Mouse (Mus musculus): ENCODE results near the gene Pabpn1l.

DNA sequence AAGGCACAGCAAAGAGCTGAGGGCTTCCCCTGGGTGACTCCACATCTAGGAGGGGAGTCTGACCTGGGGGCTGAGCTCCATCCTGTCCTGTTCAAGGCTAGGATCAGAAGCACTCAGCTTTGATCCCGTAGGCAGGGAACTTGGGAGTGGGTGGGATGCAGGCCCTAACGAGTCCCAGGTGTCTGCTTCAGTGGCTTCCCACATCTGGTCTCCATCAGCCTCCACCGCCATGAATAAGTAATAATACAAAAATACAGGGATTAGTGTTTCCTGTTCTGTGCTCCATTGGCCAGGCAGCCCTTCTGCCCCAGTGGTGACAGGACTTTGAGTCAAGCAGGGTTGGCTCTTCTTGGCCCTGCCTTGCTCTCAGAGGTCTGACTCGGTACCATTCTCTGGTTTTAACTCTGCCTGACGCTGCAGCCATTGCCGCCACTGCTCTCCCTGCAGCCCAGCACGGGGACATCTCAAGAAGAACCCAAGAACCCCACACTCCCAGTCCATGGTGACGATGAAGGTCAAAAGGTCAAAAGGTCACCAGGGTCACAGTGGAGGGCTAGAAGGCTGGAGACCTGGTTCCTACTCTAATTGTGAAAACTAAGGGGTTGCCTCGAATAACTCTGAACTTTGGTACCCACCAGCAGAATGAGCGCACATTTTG lies 35.7 kb upstream of the Pabpn1l start:
- no peak for TF ChIP-seq TAL1 (IDR thresholded peaks at IDR 0.05; ENCODE audit: low read length)
- TF ChIP-seq GATA1 (IDR thresholded peaks at IDR 0.05; ENCODE audit: low read length), result no peak

Measured in erythroblast, embryonic 14.5 days (primary cell).